Mouse (Mus musculus) erythroblast, embryonic 14.5 days (primary cell): ENCODE data around the gene Cnpy4. TPM values are rescaled to one million over a fixed set of nuclear protein-coding genes. Genes with fewer than 3 reads are reported as not detected.
"Not testable (repeated sequence)": the region's sequence is repeated elsewhere in the genome, so short reads cannot be mapped to it uniquely, and the experiment has no call there.

Experiments used
- H3K27me3 ChIP-seq: 2 replicates; pipeline ENCODE4 v1.6.1; 2012; ENCODE audit warnings: inconsistent platforms; ENCODE audit not compliant: control insufficient read depth
- H3K36me3 ChIP-seq: 2 replicates; pipeline ENCODE4 v1.6.1; 2012; ENCODE audit warnings: mild to moderate bottlenecking, inconsistent platforms; ENCODE audit not compliant: control insufficient read depth
- H3K4me1 ChIP-seq: 2 replicates; pipeline ENCODE4 v1.6.1; 2012; ENCODE audit warnings: inconsistent platforms; ENCODE audit not compliant: control insufficient read depth
- H3K4me3 ChIP-seq: replicated peaks from 2 replicates; pipeline ENCODE3; 2012; ENCODE audit warnings: moderate library complexity, mild to moderate bottlenecking, inconsistent platforms
- H3K9me3 ChIP-seq: 2 replicates; pipeline ENCODE4 v1.6.1; 2012; ENCODE audit warnings: low read length, inconsistent platforms, mixed read lengths; ENCODE audit not compliant: control insufficient read depth
- GATA1 ChIP-seq: IDR thresholded peaks from 2 replicates; pipeline ENCODE4 v1.6.1; 2012; ENCODE audit warnings: low read length, inconsistent platforms, mixed read lengths
- TAL1 ChIP-seq: IDR thresholded peaks from 3 replicates; pipeline ENCODE4 v1.6.1; 2012; ENCODE audit warnings: low read length, inconsistent platforms, mixed read lengths
- polyA plus RNA-seq: library from polyadenylated mRNA; stranded (reverse); fragments of >175 nt; gene quantifications from 2 replicates; pipeline ENCODE4 v1.2.3, GENCODE M21; 2012

The Cnpy4 gene
- polyA plus RNA-seq, 1 experiment, result 0.28 TPM

DNA sequence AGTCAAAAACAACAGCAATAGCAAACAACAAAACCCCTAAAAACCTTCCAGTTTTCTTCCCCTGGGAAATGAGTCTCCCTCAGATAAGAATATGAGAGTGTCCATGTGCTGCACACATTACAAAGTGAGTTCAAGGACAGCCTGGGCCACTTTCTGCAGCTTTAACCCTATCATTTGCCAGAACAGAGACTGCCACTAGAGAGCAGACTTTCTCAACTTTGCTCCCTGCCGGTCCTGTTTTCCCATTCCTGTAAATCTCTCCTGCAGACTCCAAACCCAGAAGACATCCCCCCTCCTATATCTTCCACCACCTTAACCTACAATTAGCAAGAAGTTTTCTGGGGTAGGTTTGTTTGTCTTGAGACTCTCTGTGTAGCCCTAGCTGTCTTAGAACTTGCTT lies 12.3 kb downstream of the Cnpy4 start:
- peaks cover 6% of the 10 kb centered on the region for H3K9me3 ChIP-seq
- H3K36me3 ChIP-seq, result no peaks in the 10 kb centered on the region
- H3K4me3 ChIP-seq, result no peak overlapping the region
- H3K27me3 ChIP-seq, result no peaks in the 10 kb centered on the region
- no peak for TF ChIP-seq GATA1
- TF ChIP-seq TAL1, result no peak
- H3K4me1 ChIP-seq, result peaks cover 12% of the 10 kb centered on the region

DNA sequence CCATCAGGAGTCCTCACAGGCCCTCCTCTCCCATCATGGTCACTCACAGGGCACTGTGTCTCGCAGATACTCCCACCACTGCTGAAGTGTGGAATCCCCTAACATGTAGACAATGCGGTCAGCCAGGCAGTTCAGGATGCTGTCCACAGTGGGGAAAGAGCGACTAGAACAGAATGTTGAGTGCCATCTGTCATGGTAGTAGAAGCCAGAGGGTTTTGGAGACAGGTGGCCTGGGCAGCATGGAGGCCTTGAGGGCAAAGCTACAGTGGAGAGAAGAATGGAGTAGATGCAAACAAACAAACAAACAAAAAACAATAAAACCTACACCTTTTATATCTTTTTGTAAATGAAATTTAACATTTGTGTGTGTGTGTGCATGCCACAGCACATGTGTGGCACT lies 14.8 kb downstream of the Cnpy4 start:
- H3K4me1 ChIP-seq, result no peaks in the 10 kb centered on the region
- H3K9me3 ChIP-seq, result peaks cover 11% of the 10 kb centered on the region
- H3K36me3 ChIP-seq, result no peaks in the 10 kb centered on the region
- TF ChIP-seq GATA1 (no peak), TAL1 (no peak)
- no peaks in the 10 kb centered on the region for H3K27me3 ChIP-seq
- no peak overlapping the region for H3K4me3 ChIP-seq

DNA sequence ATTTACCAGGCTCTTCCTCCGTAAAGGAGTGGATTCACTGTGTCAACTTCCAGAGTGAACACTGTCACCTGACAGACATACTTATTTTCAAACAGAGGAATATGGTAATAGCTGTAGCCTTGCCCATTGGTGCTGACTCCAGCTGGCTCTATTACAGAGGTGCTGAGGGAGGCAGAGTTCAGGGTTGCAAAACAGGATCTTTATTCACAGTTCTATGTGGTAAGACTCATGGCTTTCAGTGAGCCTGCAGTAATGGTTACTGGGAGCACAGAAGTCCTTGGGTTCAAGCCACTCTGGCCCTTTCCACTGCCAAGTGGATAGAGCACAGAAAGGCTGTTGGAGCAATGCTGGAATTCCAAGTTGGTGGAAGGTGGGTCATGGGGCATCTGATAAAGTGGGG lies 20.0 kb downstream of the Cnpy4 start:
- Histone ChIP-seq H3K4me3 (no peak overlapping the region), H3K36me3 (no peaks in the 10 kb centered on the region), H3K9me3 (peaks cover 28% of the 10 kb centered on the region), H3K4me1 (no peaks in the 10 kb centered on the region), H3K27me3 (no peaks in the 10 kb centered on the region)
- TF ChIP-seq GATA1 (no peak), TAL1 (no peak)

DNA sequence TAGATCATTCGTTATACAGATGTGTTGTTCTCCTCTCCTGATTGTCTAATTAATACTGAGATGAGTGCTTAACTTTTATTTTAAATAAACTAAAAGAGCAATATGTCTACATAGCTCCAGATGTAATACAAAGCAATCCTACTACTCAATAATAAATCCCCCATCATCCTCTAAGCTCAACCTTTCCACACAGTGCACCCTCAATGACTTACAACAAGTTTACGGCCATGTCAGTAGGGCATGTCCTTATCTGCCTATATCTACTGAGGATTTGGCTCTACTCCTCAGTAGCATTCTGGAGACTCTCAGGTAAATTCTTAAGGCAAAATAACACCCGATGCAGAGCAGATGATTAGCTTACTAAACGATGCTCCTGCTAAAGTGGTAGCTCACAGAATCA lies 20.6 kb downstream of the Cnpy4 start:
- no peak for TF ChIP-seq TAL1
- no peak for TF ChIP-seq GATA1
- Histone ChIP-seq H3K4me3 (no peak overlapping the region), H3K9me3 (peaks cover 28% of the 10 kb centered on the region), H3K4me1 (no peaks in the 10 kb centered on the region), H3K36me3 (no peaks in the 10 kb centered on the region), H3K27me3 (no peaks in the 10 kb centered on the region)

DNA sequence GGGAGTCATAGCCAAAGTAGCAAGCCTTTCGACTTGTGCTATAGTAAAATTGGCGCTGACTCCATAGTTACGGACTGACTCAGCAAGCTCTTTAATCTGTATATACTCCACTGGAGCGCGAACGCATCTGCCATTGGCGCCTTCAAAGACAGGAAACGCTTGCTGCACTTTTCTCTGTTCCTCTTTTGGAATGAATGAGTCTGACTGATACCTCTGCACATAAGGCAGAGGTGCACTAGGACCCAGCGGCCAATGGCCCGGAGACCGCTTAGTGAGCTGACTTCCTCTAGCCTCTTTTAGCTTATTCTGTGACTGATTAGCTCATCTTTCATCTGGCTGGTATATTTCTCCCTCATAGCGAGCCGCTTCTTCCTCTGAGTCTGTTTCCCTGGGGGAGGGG lies 29.3 kb downstream of the Cnpy4 start:
- not testable (repeated sequence) for H3K36me3 ChIP-seq, H3K27me3 ChIP-seq, H3K4me3 ChIP-seq, H3K4me1 ChIP-seq
- peaks cover 28% of the 10 kb centered on the region for H3K9me3 ChIP-seq

- H3K9me3 ChIP-seq, result peaks cover 22% of the 10 kb centered on the region
- H3K36me3 ChIP-seq, result no peaks in the 10 kb centered on the region
- H3K27me3 ChIP-seq, result no peaks in the 10 kb centered on the region
- TF ChIP-seq TAL1, result no peak
- TF ChIP-seq GATA1, result no peak
- no peaks in the 10 kb centered on the region for H3K4me1 ChIP-seq
- no peak overlapping the region for H3K4me3 ChIP-seq
Observed at GRCm38 (mm10) chr5:138219864-138220263, 32.6 kb downstream of the Cnpy4 start.

DNA sequence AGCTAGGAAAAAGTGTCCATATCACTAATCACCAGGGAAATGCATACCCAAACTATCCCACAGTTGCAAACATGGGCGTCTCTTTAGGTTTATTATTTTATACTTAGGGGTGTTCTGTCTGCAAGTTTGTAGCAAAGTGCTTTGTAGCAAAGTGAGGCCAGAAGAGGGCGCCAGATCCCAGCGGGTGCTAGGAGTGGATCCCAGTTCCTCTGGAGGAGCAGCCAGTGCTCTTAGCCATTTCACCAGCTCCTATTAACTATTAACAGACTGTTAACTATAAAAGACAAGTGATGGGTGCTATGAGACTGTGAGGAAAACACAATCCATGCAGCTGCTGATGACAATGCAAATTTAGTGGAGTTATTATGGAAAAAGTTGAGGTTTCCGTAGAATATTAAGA lies 34.8 kb downstream of the Cnpy4 start:
- no peaks in the 10 kb centered on the region for H3K36me3 ChIP-seq
- no peaks in the 10 kb centered on the region for H3K27me3 ChIP-seq
- H3K9me3 ChIP-seq, result peaks cover 6% of the 10 kb centered on the region
- no peak overlapping the region for H3K4me3 ChIP-seq
- no peak for TF ChIP-seq TAL1
- TF ChIP-seq GATA1, result no peak
- no peaks in the 10 kb centered on the region for H3K4me1 ChIP-seq

DNA sequence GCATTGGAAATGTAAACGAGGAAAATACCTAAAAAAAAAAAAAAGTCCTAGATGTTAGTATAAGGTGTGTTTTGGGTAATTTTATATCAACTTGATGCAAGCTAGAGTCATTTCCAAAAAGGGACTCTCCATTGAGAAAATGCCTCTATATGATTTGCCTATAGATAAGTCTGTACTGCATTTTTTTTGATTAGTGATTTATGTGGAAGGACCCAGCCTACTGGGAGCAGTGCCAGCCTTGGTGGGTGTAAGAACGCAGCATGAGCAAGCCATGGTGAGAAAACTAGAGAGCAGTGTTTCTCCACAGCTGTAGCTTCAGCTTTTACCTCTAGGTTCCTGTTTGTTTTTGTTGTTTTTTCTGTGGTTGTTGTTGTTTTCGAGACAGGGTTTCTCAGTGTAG lies 36.0 kb downstream of the Cnpy4 start:
- TF ChIP-seq GATA1 (no peak), TAL1 (no peak)
- no peaks in the 10 kb centered on the region for H3K4me1 ChIP-seq

DNA sequence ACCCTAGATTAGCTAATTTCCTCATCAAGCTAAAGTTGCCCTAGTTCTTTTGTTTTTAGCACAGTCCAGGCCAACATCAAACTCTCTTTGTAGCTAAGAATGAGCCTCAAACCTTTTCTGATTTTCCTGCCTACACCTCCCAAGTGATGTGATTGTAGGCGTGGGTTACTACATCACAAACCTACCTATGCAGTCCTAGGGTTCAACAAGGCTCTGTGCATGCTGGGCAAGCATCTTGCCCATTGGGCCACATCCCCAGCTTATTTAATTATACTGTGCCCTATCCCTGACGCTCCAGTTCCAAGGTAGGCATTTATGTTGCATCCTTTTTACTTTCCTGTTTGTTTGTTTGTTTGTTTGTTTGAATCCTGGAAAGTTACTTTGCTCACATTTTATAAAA lies 38.4 kb downstream of the Cnpy4 start, which contains the start of gene Nxpe5:
TSS of gene Nxpe5 (plus strand) at position 199 of the 400 bp plus-strand sequence.
- Histone ChIP-seq H3K9me3 (no peaks in the 10 kb centered on the region), H3K4me3 (no peak within 1 kb of the TSS), H3K36me3 (no peaks in the 10 kb centered on the region), H3K4me1 (no peaks in the 10 kb centered on the region), H3K27me3 (no peaks in the 10 kb centered on the region)
- no peak for TF ChIP-seq TAL1
- no peak for TF ChIP-seq GATA1

More for the DNA sequence above, 36.0 kb downstream of the Cnpy4 start:
- Histone ChIP-seq H3K27me3 (no peaks in the 10 kb centered on the region), H3K36me3 (no peaks in the 10 kb centered on the region), H3K9me3 (no peaks in the 10 kb centered on the region), H3K4me3 (no peak overlapping the region)

DNA sequence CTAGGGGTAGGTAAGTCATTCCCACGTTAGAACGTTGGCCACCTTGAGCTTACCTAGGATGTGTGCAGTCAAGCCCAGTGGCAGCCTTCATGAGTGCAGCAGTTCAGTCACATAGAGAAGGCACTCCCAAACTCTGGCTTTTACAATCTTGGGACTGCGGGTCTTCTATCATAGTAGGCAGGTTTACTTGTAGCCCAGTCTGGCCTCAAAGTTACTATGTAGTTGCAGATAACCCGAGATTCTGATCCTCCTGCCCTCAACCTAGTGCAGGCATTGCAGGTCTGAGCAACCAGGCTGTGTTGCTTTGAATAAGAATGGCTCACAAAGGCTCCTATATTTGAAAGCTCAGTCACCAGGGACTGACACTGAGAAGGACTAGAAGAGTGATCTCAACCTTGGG lies 39.2 kb downstream of the Cnpy4 start:
- H3K9me3 ChIP-seq, result no peaks in the 10 kb centered on the region
- no peaks in the 10 kb centered on the region for H3K27me3 ChIP-seq
- TF ChIP-seq TAL1 (no peak), GATA1 (no peak)
- no peak overlapping the region for H3K4me3 ChIP-seq
- H3K36me3 ChIP-seq, result no peaks in the 10 kb centered on the region
- H3K4me1 ChIP-seq, result no peaks in the 10 kb centered on the region
